Mouse (Mus musculus): ENCODE measurements at regions not wholly inside any gene's neighbourhood (a gene's known extent, or its start where the extent isn't known, plus 50 kb on each side); places are given as distances from the start of the nearest gene placed in this dataset.
A peak's percentile ranks its signal among the peaks of the same experiment; 100 is the strongest.

GRCm38 (mm10) chr14:104038628-104039325, 194.6 kb upstream of the Ednrb start:
- ATAC-seq (ENCODE audit: insufficient read depth, low FRiP score, low TSS enrichment) (peak; percentile 60), DNase-seq (ENCODE audit: low spot score) (peak; percentile 79)
- H3K4me1 ChIP-seq (ENCODE audit: control insufficient read depth, insufficient read depth, low read length) = no peaks in the 10 kb centered on the region
- no peaks in the 10 kb centered on the region for H3K27me3 ChIP-seq (ENCODE audit: control insufficient read depth, insufficient read depth, low read length)
- 11% methylated on average over 13 of the region's 13 CpGs for WGBS
- H3K4me2 ChIP-seq (ENCODE audit: low read depth) = no peak overlapping the region
- no peaks in the 10 kb centered on the region for H3K9me3 ChIP-seq (ENCODE audit: control insufficient read depth, low read length)
- H3K4me3 ChIP-seq (ENCODE audit: low read depth, low read length) = no peak overlapping the region
- no peak overlapping the region for H3K9ac ChIP-seq (ENCODE audit: low read length)
- no peak overlapping the region for H3K27ac ChIP-seq (ENCODE audit: low read depth, low read length)
- no peaks in the 10 kb centered on the region for H3K36me3 ChIP-seq (ENCODE audit: control insufficient read depth, insufficient read depth, low read length)

GRCm38 (mm10) chr14:104033606-104034005, 189.4 kb upstream of the Ednrb start:
- Histone ChIP-seq H3K4me1 (ENCODE audit: control insufficient read depth, insufficient read depth, low read length) (peaks cover 3% of the 10 kb centered on the region; the same call in 1 of the 2 replicates), H3K27ac (ENCODE audit: low read depth, low read length) (no peak overlapping the region), H3K9me3 (ENCODE audit: control insufficient read depth, low read length) (no peaks in the 10 kb centered on the region), H3K4me2 (ENCODE audit: low read depth) (no peak overlapping the region), H3K27me3 (ENCODE audit: control insufficient read depth, insufficient read depth, low read length) (no peaks in the 10 kb centered on the region), H3K4me3 (ENCODE audit: low read depth, low read length) (no peak overlapping the region), H3K36me3 (ENCODE audit: control insufficient read depth, insufficient read depth, low read length) (no peaks in the 10 kb centered on the region), H3K9ac (ENCODE audit: low read length) (no peak overlapping the region)
- 51% methylated on average over 1 of the region's 1 CpGs for WGBS
- DNase-seq (ENCODE audit: low spot score) = no peak
- ATAC-seq (ENCODE audit: insufficient read depth, low FRiP score, low TSS enrichment) = 0 out of 2 replicates have a peak, but pooled peaks have one; percentile 28

GRCm38 (mm10) chr14:104030784-104031470, 186.7 kb upstream of the Ednrb start:
- no peak overlapping the region for H3K9ac ChIP-seq (ENCODE audit: low read length)
- no peaks in the 10 kb centered on the region for H3K9me3 ChIP-seq (ENCODE audit: control insufficient read depth, low read length)
- no peaks in the 10 kb centered on the region for H3K27me3 ChIP-seq (ENCODE audit: control insufficient read depth, insufficient read depth, low read length)
- DNase-seq (ENCODE audit: low spot score) (no peak), ATAC-seq (ENCODE audit: insufficient read depth, low FRiP score, low TSS enrichment) (no peak)
- 64% methylated on average over 11 of the region's 11 CpGs for WGBS
- H3K4me1 ChIP-seq (ENCODE audit: control insufficient read depth, insufficient read depth, low read length) = peaks cover 3% of the 10 kb centered on the region; the same call in 1 of the 2 replicates
- no peak overlapping the region for H3K27ac ChIP-seq (ENCODE audit: low read depth, low read length)
- H3K4me2 ChIP-seq (ENCODE audit: low read depth) = no peak overlapping the region
- no peak overlapping the region for H3K4me3 ChIP-seq (ENCODE audit: low read depth, low read length)
- H3K36me3 ChIP-seq (ENCODE audit: control insufficient read depth, insufficient read depth, low read length) = no peaks in the 10 kb centered on the region

GRCm38 (mm10) chr14:104029668-104030530, 185.7 kb upstream of the Ednrb start:
- no peaks in the 10 kb centered on the region for H3K9me3 ChIP-seq (ENCODE audit: control insufficient read depth, low read length)
- ATAC-seq (ENCODE audit: insufficient read depth, low FRiP score, low TSS enrichment) (no peak), DNase-seq (ENCODE audit: low spot score) (no peak)
- no peak overlapping the region for H3K27ac ChIP-seq (ENCODE audit: low read depth, low read length)
- H3K4me2 ChIP-seq (ENCODE audit: low read depth) = no peak overlapping the region
- no peak overlapping the region for H3K9ac ChIP-seq (ENCODE audit: low read length)
- no peaks in the 10 kb centered on the region for H3K36me3 ChIP-seq (ENCODE audit: control insufficient read depth, insufficient read depth, low read length)
- no peaks in the 10 kb centered on the region for H3K27me3 ChIP-seq (ENCODE audit: control insufficient read depth, insufficient read depth, low read length)
- peaks cover 3% of the 10 kb centered on the region; the same call in 1 of the 2 replicates for H3K4me1 ChIP-seq (ENCODE audit: control insufficient read depth, insufficient read depth, low read length)
- H3K4me3 ChIP-seq (ENCODE audit: low read depth, low read length) = no peak overlapping the region
- WGBS = 31% methylated on average over 20 of the region's 20 CpGs

GRCm38 (mm10) chr14:104027900-104028285, 183.7 kb upstream of the Ednrb start:
- Histone ChIP-seq H3K4me1 (ENCODE audit: control insufficient read depth, insufficient read depth, low read length) (peaks cover 3% of the 10 kb centered on the region; the same call in 1 of the 2 replicates), H3K27ac (ENCODE audit: low read depth, low read length) (no peak overlapping the region), H3K4me2 (ENCODE audit: low read depth) (no peak overlapping the region), H3K9ac (ENCODE audit: low read length) (no peak overlapping the region), H3K9me3 (ENCODE audit: control insufficient read depth, low read length) (no peaks in the 10 kb centered on the region), H3K4me3 (ENCODE audit: low read depth, low read length) (no peak overlapping the region), H3K36me3 (ENCODE audit: control insufficient read depth, insufficient read depth, low read length) (no peaks in the 10 kb centered on the region), H3K27me3 (ENCODE audit: control insufficient read depth, insufficient read depth, low read length) (no peaks in the 10 kb centered on the region)
- 86% methylated on average over 8 of the region's 8 CpGs for WGBS
- DNase-seq (ENCODE audit: low spot score) (no peak), ATAC-seq (ENCODE audit: insufficient read depth, low FRiP score, low TSS enrichment) (no peak)

GRCm38 (mm10) chr14:104027077-104027899, 183.1 kb upstream of the Ednrb start:
- Histone ChIP-seq H3K4me2 (ENCODE audit: low read depth) (no peak overlapping the region), H3K4me3 (ENCODE audit: low read depth, low read length) (no peak overlapping the region), H3K36me3 (ENCODE audit: control insufficient read depth, insufficient read depth, low read length) (no peaks in the 10 kb centered on the region), H3K9me3 (ENCODE audit: control insufficient read depth, low read length) (no peaks in the 10 kb centered on the region), H3K27ac (ENCODE audit: low read depth, low read length) (no peak overlapping the region), H3K4me1 (ENCODE audit: control insufficient read depth, insufficient read depth, low read length) (peaks cover 3% of the 10 kb centered on the region; the same call in 1 of the 2 replicates), H3K9ac (ENCODE audit: low read length) (no peak overlapping the region), H3K27me3 (ENCODE audit: control insufficient read depth, insufficient read depth, low read length) (no peaks in the 10 kb centered on the region)
- WGBS = 24% methylated on average over 17 of the region's 17 CpGs
- ATAC-seq (ENCODE audit: insufficient read depth, low FRiP score, low TSS enrichment) (peak; percentile 64), DNase-seq (ENCODE audit: low spot score) (peak; percentile 49)

- H3K9me3 ChIP-seq (ENCODE audit: control insufficient read depth, low read length) = no peaks in the 10 kb centered on the region
- no peaks in the 10 kb centered on the region for H3K36me3 ChIP-seq (ENCODE audit: control insufficient read depth, insufficient read depth, low read length)
- no peaks in the 10 kb centered on the region for H3K4me1 ChIP-seq (ENCODE audit: control insufficient read depth, insufficient read depth, low read length)
- no peak overlapping the region for H3K27ac ChIP-seq (ENCODE audit: low read depth, low read length)
- ATAC-seq (ENCODE audit: insufficient read depth, low FRiP score, low TSS enrichment) (no peak), DNase-seq (ENCODE audit: low spot score) (no peak)
- WGBS = 94% methylated on average over 1 of the region's 1 CpGs
- H3K27me3 ChIP-seq (ENCODE audit: control insufficient read depth, insufficient read depth, low read length) = no peaks in the 10 kb centered on the region
- H3K4me3 ChIP-seq (ENCODE audit: low read depth, low read length) = no peak overlapping the region
- no peak overlapping the region for H3K4me2 ChIP-seq (ENCODE audit: low read depth)
- no peak overlapping the region for H3K9ac ChIP-seq (ENCODE audit: low read length)
These were observed 164.3 kb upstream of the Ednrb start for GRCm38 (mm10) chr14:104008538-104008937.

- WGBS = 96% methylated on average over 4 of the region's 4 CpGs
These were observed 162.2 kb upstream of the Ednrb start for GRCm38 (mm10) chr14:104006426-104006825.

More at GRCm38 (mm10) chr14:104006426-104006825, 162.2 kb upstream of the Ednrb start:
- Histone ChIP-seq H3K27me3 (ENCODE audit: control insufficient read depth, insufficient read depth, low read length) (no peaks in the 10 kb centered on the region), H3K9me3 (ENCODE audit: control insufficient read depth, low read length) (no peaks in the 10 kb centered on the region), H3K4me3 (ENCODE audit: low read depth, low read length) (no peak overlapping the region), H3K36me3 (ENCODE audit: control insufficient read depth, insufficient read depth, low read length) (no peaks in the 10 kb centered on the region), H3K27ac (ENCODE audit: low read depth, low read length) (no peak overlapping the region), H3K4me1 (ENCODE audit: control insufficient read depth, insufficient read depth, low read length) (no peaks in the 10 kb centered on the region), H3K4me2 (ENCODE audit: low read depth) (no peak overlapping the region), H3K9ac (ENCODE audit: low read length) (no peak overlapping the region)
- DNase-seq (ENCODE audit: low spot score) = no peak
- ATAC-seq (ENCODE audit: insufficient read depth, low FRiP score, low TSS enrichment) = no peak

All from neural tube, embryonic 11.5 days (tissue).